Mouse (Mus musculus): ENCODE measurements around the gene Gm20388. TPM values are rescaled to one million over a fixed set of nuclear protein-coding genes. Genes with fewer than 3 reads are reported as not detected.
A peak's percentile ranks its signal among the peaks of the same experiment; 100 is the strongest.

The Gm20388 gene
- polyA plus RNA-seq, 1 experiment from 2014 or later, result not detected

DNA sequence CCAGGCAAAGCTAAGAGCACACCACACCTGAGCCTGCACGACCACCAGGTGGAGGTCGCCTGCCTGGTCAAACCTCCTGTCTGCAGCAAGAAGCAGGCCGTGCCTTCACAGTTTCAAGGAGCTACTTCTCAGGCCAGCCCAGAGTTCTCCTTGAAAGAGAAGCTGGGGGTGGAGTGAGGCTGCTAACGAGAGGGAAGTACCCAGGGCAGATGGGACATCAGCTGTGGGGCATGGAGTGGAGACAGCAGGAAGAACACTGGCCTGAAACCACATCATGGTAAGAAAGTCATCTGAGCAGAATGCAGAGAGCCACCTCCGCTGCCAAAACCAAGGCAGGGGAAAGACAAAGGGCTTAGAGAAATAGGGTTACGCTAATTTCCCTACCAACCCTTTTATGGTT, 753.9 kb downstream of the Gm20388 start:
- H3K27ac ChIP-seq, result no peak overlapping the region
- ATAC-seq (replicated peaks; ENCODE audit: insufficient number of reproducible peaks, insufficient read depth, low FRiP score, low read depth), result no peak
- no peak overlapping the region for H3K4me3 ChIP-seq
- no peaks in the 10 kb centered on the region for H3K27me3 ChIP-seq
- no peaks in the 10 kb centered on the region for H3K36me3 ChIP-seq
- no peak overlapping the region for H3K4me2 ChIP-seq
- peaks cover 36% of the 10 kb centered on the region for H3K4me1 ChIP-seq (replicated peaks)
- 77% methylated on average over 6 of the region's 6 CpGs for WGBS
- no peak overlapping the region for H3K9ac ChIP-seq
- no peaks in the 10 kb centered on the region for H3K9me3 ChIP-seq (replicated peaks)

- ATAC-seq (replicated peaks; ENCODE audit: insufficient number of reproducible peaks, insufficient read depth, low FRiP score, low read depth), result no peak
- Histone ChIP-seq H3K9me3 (replicated peaks) (no peaks in the 10 kb centered on the region), H3K27me3 (no peaks in the 10 kb centered on the region), H3K36me3 (peaks cover 12% of the 10 kb centered on the region), H3K9ac (peak overlapping the region; percentile 98; the same call in 1 of the 2 replicates), H3K4me2 (peak overlapping the region; percentile 80), H3K4me1 (replicated peaks) (peaks cover 48% of the 10 kb centered on the region), H3K4me3 (peak overlapping the region; percentile 99; the same call in 1 of the 2 replicates), H3K27ac (no peak overlapping the region)
- 70% methylated on average over 3 of the region's 3 CpGs for WGBS
Measured at GRCm38 (mm10) chr8:120665726-120666455, 755.2 kb downstream of the Gm20388 start.

- 4% methylated on average over 17 of the region's 17 CpGs for WGBS
- Histone ChIP-seq H3K4me1 (replicated peaks) (peaks cover 51% of the 10 kb centered on the region), H3K4me2 (peak overlapping the region; percentile 80), H3K9me3 (replicated peaks) (no peaks in the 10 kb centered on the region), H3K4me3 (peak overlapping the region; percentile 99), H3K27me3 (no peaks in the 10 kb centered on the region), H3K27ac (peak overlapping the region; percentile 88; the same call in 1 of the 2 replicates), H3K36me3 (peaks cover 22% of the 10 kb centered on the region), H3K9ac (peak overlapping the region; percentile 98)
- ATAC-seq (replicated peaks; ENCODE audit: insufficient number of reproducible peaks, insufficient read depth, low FRiP score, low read depth), result no peak
Measured at GRCm38 (mm10) chr8:120666807-120667470, 756.3 kb downstream of the Gm20388 start.

DNA sequence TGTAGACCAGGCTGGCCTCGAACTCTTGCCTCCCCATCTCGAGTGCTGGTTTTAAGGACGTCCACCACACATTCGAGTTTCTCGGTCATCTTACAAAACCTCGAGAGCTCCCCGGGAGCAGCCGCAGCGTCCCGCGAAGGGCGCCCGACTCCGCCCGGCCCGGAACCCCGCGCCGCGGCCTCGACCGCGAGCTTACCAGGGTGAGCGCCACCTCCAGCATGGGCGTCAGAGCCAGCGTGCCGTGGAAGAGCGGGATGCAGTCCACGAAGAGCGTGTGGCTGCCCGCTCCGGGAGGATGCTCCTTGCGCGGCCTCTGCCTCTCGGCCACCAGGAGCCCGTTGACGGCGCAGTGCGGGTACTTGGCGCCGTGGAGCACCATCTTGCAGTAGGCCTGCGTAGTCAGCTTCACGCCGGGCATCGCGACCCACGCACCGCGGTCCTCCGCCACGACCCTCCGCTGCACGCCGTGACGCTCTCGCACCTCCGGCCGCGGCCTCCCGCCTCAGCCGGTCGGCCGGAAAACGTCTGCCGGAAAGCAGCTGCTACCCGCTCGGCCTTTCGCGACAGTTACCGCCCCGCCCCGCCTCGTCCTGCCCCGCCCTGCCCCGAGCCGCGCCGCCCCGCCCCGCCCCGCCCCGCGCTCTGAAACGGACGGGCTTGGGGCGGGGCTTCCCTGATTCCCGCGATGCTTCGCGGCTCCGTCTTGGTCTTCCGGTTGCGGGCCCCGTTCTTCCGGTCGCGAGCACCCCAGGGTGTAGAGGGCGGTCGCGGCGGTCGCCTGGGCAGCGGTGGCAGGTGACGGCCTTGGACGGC, 757.1 kb downstream of the Gm20388 start, which contains the start of the genes Gm27021 and Cox4i1:
Gm27021 (minus strand) TSS at position 519 of the 813 bp plus-strand sequence.
Cox4i1 (plus strand) TSS at position 662 of the 813 bp plus-strand sequence.
- Histone ChIP-seq H3K4me1 (replicated peaks) (peaks cover 51% of the 10 kb centered on the region), H3K4me3 (peak within 1 kb of the TSS; percentile 99), H3K36me3 (peaks cover 30% of the 10 kb centered on the region), H3K27me3 (no peaks in the 10 kb centered on the region), H3K27ac (peak within 1 kb of the TSS; percentile 93), H3K9me3 (replicated peaks) (no peaks in the 10 kb centered on the region), H3K9ac (peak within 1 kb of the TSS; percentile 98), H3K4me2 (peak within 1 kb of the TSS; percentile 80)
- ATAC-seq (replicated peaks; ENCODE audit: insufficient number of reproducible peaks, insufficient read depth, low FRiP score, low read depth), result peak; percentile 94
- WGBS, result under 1% methylated on average over 87 of the region's 105 CpGs

GRCm38 (mm10) chr8:120668374-120668905, 757.8 kb downstream of the Gm20388 start, which contains the start of gene Emc8:
Gene Emc8 (minus strand): TSS chr8:120668573.
- Histone ChIP-seq H3K4me2 (peak within 1 kb of the TSS; percentile 80), H3K4me3 (peak within 1 kb of the TSS; percentile 99), H3K36me3 (peaks cover 37% of the 10 kb centered on the region), H3K27me3 (no peaks in the 10 kb centered on the region), H3K4me1 (replicated peaks) (peaks cover 51% of the 10 kb centered on the region), H3K9me3 (replicated peaks) (no peaks in the 10 kb centered on the region), H3K27ac (peak within 1 kb of the TSS; percentile 93), H3K9ac (peak within 1 kb of the TSS; percentile 98)
- ATAC-seq (replicated peaks; ENCODE audit: insufficient number of reproducible peaks, insufficient read depth, low FRiP score, low read depth), result peak; percentile 51
- under 1% methylated on average over 51 of the region's 51 CpGs for WGBS

DNA sequence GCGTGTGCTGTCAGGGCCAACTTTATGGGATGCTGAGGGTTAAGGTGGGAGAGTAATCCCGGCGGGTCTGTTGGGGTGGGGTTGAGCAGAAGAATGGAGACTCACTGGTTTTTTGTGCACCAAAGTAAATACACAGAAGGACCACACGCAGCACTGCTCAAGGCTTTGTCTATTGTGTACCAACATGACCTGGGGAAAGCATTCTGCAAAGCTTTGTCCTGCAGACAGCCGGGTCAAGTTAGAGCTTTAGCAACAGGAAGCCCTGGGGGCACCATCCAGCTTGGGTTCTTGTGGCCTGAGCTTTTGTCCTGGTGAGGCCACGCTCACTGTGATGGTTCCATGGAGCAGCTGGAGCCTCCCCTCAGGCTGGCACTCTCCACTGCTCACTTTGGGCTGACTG, 761.1 kb downstream of the Gm20388 start:
- Histone ChIP-seq H3K9ac (no peak overlapping the region), H3K4me1 (replicated peaks) (peaks cover 27% of the 10 kb centered on the region), H3K4me2 (no peak overlapping the region), H3K27me3 (no peaks in the 10 kb centered on the region), H3K4me3 (no peak overlapping the region), H3K36me3 (peaks cover 46% of the 10 kb centered on the region), H3K27ac (no peak overlapping the region), H3K9me3 (replicated peaks) (no peaks in the 10 kb centered on the region)
- 78% methylated on average over 6 of the region's 6 CpGs for WGBS
- no peak for ATAC-seq (replicated peaks; ENCODE audit: insufficient number of reproducible peaks, insufficient read depth, low FRiP score, low read depth)

DNA sequence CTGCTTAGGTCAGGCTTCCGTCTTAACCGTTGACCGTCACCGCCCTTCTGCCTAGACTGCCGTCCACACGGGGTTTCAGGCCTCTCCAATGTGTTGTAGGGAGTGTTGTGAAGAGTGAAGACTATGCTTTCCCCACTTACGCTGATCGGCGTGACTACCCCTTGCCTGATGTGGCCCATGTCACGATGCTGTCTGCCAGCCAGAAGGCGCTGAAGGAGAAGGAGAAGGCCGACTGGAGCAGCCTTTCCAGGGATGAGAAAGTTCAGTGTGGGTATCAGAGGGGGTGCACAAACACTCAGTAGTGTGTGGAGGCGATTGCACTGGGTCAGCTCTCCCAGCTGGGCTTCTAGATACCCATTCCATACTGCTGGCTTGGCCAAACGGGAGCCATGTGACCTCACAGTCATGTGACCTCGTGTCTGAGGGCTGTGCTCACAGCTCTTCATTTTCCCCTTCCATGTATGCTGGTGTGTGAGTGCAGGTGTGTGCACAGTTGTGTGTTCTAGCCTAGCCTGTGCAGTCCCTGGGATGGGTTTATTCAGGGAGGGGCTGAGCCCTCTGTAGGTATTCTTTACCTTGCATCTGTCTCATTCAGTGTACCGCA, 762.1 kb downstream of the Gm20388 start:
- Histone ChIP-seq H3K27me3 (no peaks in the 10 kb centered on the region), H3K9me3 (replicated peaks) (no peaks in the 10 kb centered on the region), H3K27ac (no peak overlapping the region), H3K4me1 (replicated peaks) (peaks cover 23% of the 10 kb centered on the region), H3K4me3 (no peak overlapping the region), H3K4me2 (no peak overlapping the region), H3K36me3 (peaks cover 46% of the 10 kb centered on the region), H3K9ac (no peak overlapping the region)
- no peak for ATAC-seq (replicated peaks; ENCODE audit: insufficient number of reproducible peaks, insufficient read depth, low FRiP score, low read depth)
- 88% methylated on average over 16 of the region's 16 CpGs for WGBS

DNA sequence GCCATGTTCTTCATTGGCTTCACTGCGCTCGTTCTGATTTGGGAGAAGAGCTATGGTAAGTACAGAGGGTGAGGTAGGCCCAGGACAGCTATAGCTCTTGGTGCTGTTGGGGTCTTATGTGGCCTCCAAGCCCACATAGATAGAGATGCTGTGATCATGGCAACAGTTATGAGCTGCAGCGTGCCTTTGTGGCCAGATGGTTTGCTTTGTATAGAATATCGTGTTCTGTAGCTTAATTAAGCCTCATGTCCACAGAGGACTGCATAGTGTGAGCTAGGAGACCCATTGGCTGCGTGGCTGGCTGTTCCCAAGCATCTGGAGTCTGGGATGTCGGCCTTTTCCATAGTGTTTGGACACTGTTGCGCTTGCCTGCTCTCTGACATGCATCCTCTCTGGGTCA, 762.7 kb downstream of the Gm20388 start:
- Histone ChIP-seq H3K4me2 (no peak overlapping the region), H3K27me3 (no peaks in the 10 kb centered on the region), H3K9me3 (replicated peaks) (no peaks in the 10 kb centered on the region), H3K9ac (no peak overlapping the region), H3K4me3 (no peak overlapping the region), H3K36me3 (peaks cover 46% of the 10 kb centered on the region), H3K4me1 (replicated peaks) (peaks cover 23% of the 10 kb centered on the region), H3K27ac (no peak overlapping the region)
- no peak for ATAC-seq (replicated peaks; ENCODE audit: insufficient number of reproducible peaks, insufficient read depth, low FRiP score, low read depth)
- 89% methylated on average over 7 of the region's 7 CpGs for WGBS

GRCm38 (mm10) chr8:120675718-120676117, 765.1 kb downstream of the Gm20388 start:
- H3K9ac ChIP-seq, result no peak overlapping the region
- 65% methylated on average over 8 of the region's 8 CpGs for WGBS

GRCm38 (mm10) chr8:120678447-120678846, 767.8 kb downstream of the Gm20388 start:
- no peak overlapping the region for H3K4me3 ChIP-seq
- no peak overlapping the region for H3K4me2 ChIP-seq
- no peak for ATAC-seq (replicated peaks; ENCODE audit: insufficient number of reproducible peaks, insufficient read depth, low FRiP score, low read depth)
- no peaks in the 10 kb centered on the region for H3K9me3 ChIP-seq (replicated peaks)
- H3K4me1 ChIP-seq (replicated peaks), result no peaks in the 10 kb centered on the region
- 12% methylated on average over 10 of the region's 10 CpGs for WGBS
- H3K36me3 ChIP-seq, result peaks cover 9% of the 10 kb centered on the region
- no peak overlapping the region for H3K9ac ChIP-seq
- H3K27ac ChIP-seq, result no peak overlapping the region
- peaks cover 16% of the 10 kb centered on the region; the same call in 1 of the 2 replicates for H3K27me3 ChIP-seq

More at GRCm38 (mm10) chr8:120675718-120676117, 765.1 kb downstream of the Gm20388 start:
- H3K4me3 ChIP-seq, result no peak overlapping the region
- H3K27me3 ChIP-seq, result 0 out of 2 replicates have a peak, but pooled peaks cover 13% of the 10 kb centered on the region
- no peak overlapping the region for H3K27ac ChIP-seq
- H3K4me1 ChIP-seq (replicated peaks), result peaks cover 5% of the 10 kb centered on the region
- no peak for ATAC-seq (replicated peaks; ENCODE audit: insufficient number of reproducible peaks, insufficient read depth, low FRiP score, low read depth)
- no peak overlapping the region for H3K4me2 ChIP-seq
- no peaks in the 10 kb centered on the region for H3K9me3 ChIP-seq (replicated peaks)
- peaks cover 36% of the 10 kb centered on the region for H3K36me3 ChIP-seq
